Mouse (Mus musculus) kidney, adult 2 months (tissue): ENCODE results near the gene Spock1.

Experiments
- CTCF ChIP-seq: fragments of 200-500 bp; conservative IDR thresholded peaks from 2 replicates; pipeline ENCODE4 v1.5.1; 2011; ENCODE audit warnings: low read depth, mild to moderate bottlenecking, control low read depth, low read length, moderate library complexity, mixed read lengths; ENCODE audit not compliant: insufficient read depth, insufficient read length
- POLR2A ChIP-seq: fragments of 200-500 bp; IDR thresholded peaks from one replicate; pipeline ENCODE4 v1.6.1; 2011; ENCODE audit warnings: low read depth, low read length, control low read depth

GRCm38 (mm10) chr13:57732251-57732650 lies 175.9 kb downstream of the Spock1 start:
- TF ChIP-seq CTCF (no peak), POLR2A (no peak)
